Mouse (Mus musculus): ENCODE results near the gene Clec10a.

DNA sequence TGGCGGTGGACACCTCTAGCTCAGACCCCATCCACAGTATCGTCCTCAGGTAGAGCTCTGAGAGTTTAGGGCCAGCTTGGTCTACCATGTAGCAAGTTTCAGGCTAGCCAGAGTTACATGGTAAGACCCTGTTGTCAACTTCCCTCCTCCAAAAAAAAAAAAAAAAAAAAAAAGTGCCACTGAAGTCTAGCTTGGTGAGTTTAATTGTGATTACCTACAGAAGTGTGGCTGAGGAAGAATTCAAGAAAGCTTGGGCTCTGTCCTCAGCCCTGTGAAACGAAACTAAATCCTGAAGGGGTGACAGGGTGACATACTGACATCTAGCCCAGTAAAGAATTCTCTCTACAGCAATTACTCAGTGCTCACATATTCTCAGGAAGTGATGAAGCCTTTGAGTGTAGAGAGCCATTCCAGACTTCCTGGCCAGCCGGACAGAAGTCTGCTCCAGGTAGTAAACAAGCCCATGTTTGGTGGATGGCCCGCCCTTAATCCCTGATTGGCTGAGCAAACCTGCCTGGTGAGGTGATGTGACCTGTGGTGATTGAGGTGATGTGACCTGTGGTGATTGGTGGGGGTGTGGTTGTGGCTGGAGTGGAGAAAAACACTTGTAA lies 52.9 kb downstream of the Clec10a start:
- no peak for TF ChIP-seq CTCF (conservative IDR thresholded peaks at IDR 0.05; ENCODE audit: low read length)
- TF ChIP-seq POU5F1 (IDR thresholded peaks at IDR 0.05; ENCODE audit: borderline replicate concordance, low read length): no peak
- TF ChIP-seq NANOG (IDR thresholded peaks at IDR 0.05; ENCODE audit: borderline replicate concordance, low read length): no peak

All from E14TG2a.4 (cell line).